ENCODE assay signal across 8 mouse cellular contexts in the genomic region with DNA sequence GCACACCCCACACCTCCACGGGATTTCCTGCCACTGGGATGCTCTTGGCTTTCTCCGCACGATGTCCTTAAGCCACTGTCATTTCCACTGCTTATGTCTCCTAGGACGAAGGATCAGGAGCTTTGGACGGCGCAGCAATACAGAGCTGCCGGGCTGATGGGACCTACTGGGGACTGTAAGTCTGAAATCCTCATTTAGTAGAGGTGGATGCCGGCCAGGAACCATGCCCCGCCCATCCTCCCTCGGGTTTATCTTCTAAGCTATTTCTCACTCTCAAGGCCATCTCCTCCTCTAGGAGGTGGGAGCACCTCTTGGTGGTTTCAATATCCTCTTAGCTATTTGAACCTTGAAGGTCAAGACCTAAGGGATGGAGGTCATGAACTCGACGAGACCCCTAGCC.
DNase-seq lines count a peak whose midpoint lies in the region; ATAC-seq lines count a peak whose summit lies in the region.

No protein-coding gene starts in this region.

- no peak overlapping the region for H3K4me3 ChIP-seq in heart, embryonic 10.5 days
- H3K4me3 ChIP-seq in forebrain, embryonic 12.5 days (replicated peaks), result no peak overlapping the region
- H3K4me3 ChIP-seq in midbrain, embryonic 16.5 days (ENCODE audit: low read depth, low read length), result no peak overlapping the region

- DNase-seq in heart, adult 18-20 months, result peak; percentile 64 to 66
- DNase-seq in heart, embryonic 10.5 days (ENCODE audit: low spot score), result no peak
- peak; percentile 57 to 63 for DNase-seq in heart, postnatal 10 days
- DNase-seq in layer of hippocampus, adult 18-20 months (ENCODE audit: low spot score in 2 of 2), result no peak
- no peak for DNase-seq in layer of hippocampus, adult 9-11 months
- no peak for DNase-seq in layer of hippocampus, adult 8-10 months (ENCODE audit: low spot score in 2 of 2)

- intact Hi-C loops in heart, postnatal 10 days (cut with DNase I), result no loop called here

- peaks cover 73% of the 10 kb centered on the region for H3K4me1 ChIP-seq in heart, embryonic 10.5 days
- peaks cover 56% of the 10 kb centered on the region for H3K4me1 ChIP-seq in forebrain, embryonic 12.5 days
- peaks cover 23% of the 10 kb centered on the region for H3K4me1 ChIP-seq in midbrain, embryonic 16.5 days (ENCODE audit: control insufficient read depth, insufficient read depth, low read length)

- H3K9ac ChIP-seq in forebrain, embryonic 12.5 days, result peak overlapping the region; percentile 3; the same call in 1 of the 2 replicates
- H3K9ac ChIP-seq in midbrain, embryonic 16.5 days (ENCODE audit: low read depth, low read length), result no peak overlapping the region

- H3K4me2 ChIP-seq in forebrain, embryonic 12.5 days, result no peak overlapping the region
- H3K4me2 ChIP-seq in midbrain, embryonic 16.5 days (ENCODE audit: low read length), result no peak overlapping the region

- H3K36me3 ChIP-seq in heart, embryonic 10.5 days, result peaks cover 21% of the 10 kb centered on the region
- H3K36me3 ChIP-seq in forebrain, embryonic 12.5 days (replicated peaks), result peaks cover 37% of the 10 kb centered on the region
- no peaks in the 10 kb centered on the region for H3K36me3 ChIP-seq in midbrain, embryonic 16.5 days (ENCODE audit: control insufficient read depth, insufficient read depth, low read length)

- no peak for ATAC-seq in forebrain, embryonic 12.5 days (ENCODE audit: low FRiP score)
- no peak for ATAC-seq in midbrain, embryonic 16.5 days

- no peaks in the 10 kb centered on the region for H3K27me3 ChIP-seq in heart, embryonic 10.5 days (ENCODE audit: insufficient read depth, poor library complexity, severe bottlenecking)
- peaks cover 4% of the 10 kb centered on the region; the same call in 1 of the 2 replicates for H3K27me3 ChIP-seq in forebrain, embryonic 12.5 days
- H3K27me3 ChIP-seq in midbrain, embryonic 16.5 days (ENCODE audit: control insufficient read depth, insufficient read depth, low read depth, low read length), result no peaks in the 10 kb centered on the region

- no peaks in the 10 kb centered on the region for H3K9me3 ChIP-seq in heart, embryonic 10.5 days
- no peaks in the 10 kb centered on the region for H3K9me3 ChIP-seq in forebrain, embryonic 12.5 days
- H3K9me3 ChIP-seq in midbrain, embryonic 16.5 days (replicated peaks; ENCODE audit: control insufficient read depth, low read length, poor library complexity, severe bottlenecking), result no peaks in the 10 kb centered on the region

- no peak overlapping the region for H3K27ac ChIP-seq in heart, embryonic 10.5 days
- H3K27ac ChIP-seq in forebrain, embryonic 12.5 days, result peak overlapping the region; percentile 92
- peak overlapping the region; percentile 83 for H3K27ac ChIP-seq in midbrain, embryonic 16.5 days (ENCODE audit: low read length)

- 77% methylated on average over 12 of the region's 12 CpGs for WGBS in heart, embryonic 10.5 days
- WGBS in forebrain, embryonic 12.5 days, result 85% methylated on average over 12 of the region's 12 CpGs
- 74% methylated on average over 12 of the region's 12 CpGs for WGBS in midbrain, embryonic 16.5 days

Comparison
In these comparisons a context has a peak if more than half of its experiments do, and no peak if none do; other contexts are left out.
1. DNase-seq: peak in heart, adult 18-20 months (2 of 2) and heart, postnatal 10 days (2 of 2); none in heart, embryonic 10.5 days (single experiment), layer of hippocampus, adult 18-20 months (0 of 2), layer of hippocampus, adult 9-11 months (single experiment) and layer of hippocampus, adult 8-10 months (0 of 2).